Mouse (Mus musculus) neural tube, embryonic 11.5 days (tissue): ENCODE measurements around the gene Ncapd2. TPM values are rescaled to one million over a fixed set of nuclear protein-coding genes. Genes with fewer than 3 reads are reported as not detected.

Experiments
- ATAC-seq: fragments of 200-750 bp; cut with Nextera tagmentation; 2 replicates; pipeline ENCODE4 v1.8.0; 2017; ENCODE audit warnings: moderate number of reproducible peaks, mild to moderate bottlenecking, moderate TSS enrichment, moderate library complexity; ENCODE audit not compliant: insufficient read depth, low FRiP score, low TSS enrichment
- DNase-seq: peaks from one replicate; pipeline ENCODE4 v3.0.0-alpha.2; 2015; ENCODE audit warnings: low spot score
- H3K27ac ChIP-seq: fragments of 300-500 bp; sonication (generic); 2 replicates; pipeline ENCODE4 v1.5.1; 2014; ENCODE audit warnings: low read depth, mild to moderate bottlenecking, low read length
- H3K27me3 ChIP-seq: fragments of 300-500 bp; sonication (generic); 2 replicates; pipeline ENCODE4 v1.6.1; 2014; ENCODE audit warnings: mild to moderate bottlenecking, low read length, mixed read lengths; ENCODE audit not compliant: control insufficient read depth, insufficient read depth
- H3K36me3 ChIP-seq: fragments of 300-500 bp; sonication (generic); 2 replicates; pipeline ENCODE4 v1.6.1; 2014; ENCODE audit warnings: mild to moderate bottlenecking, low read length, moderate library complexity, mixed read lengths; ENCODE audit not compliant: control insufficient read depth, insufficient read depth
- H3K4me1 ChIP-seq: fragments of 300-500 bp; sonication (generic); 2 replicates; pipeline ENCODE4 v1.6.1; 2014; ENCODE audit warnings: low read length, mixed read lengths; ENCODE audit not compliant: control insufficient read depth, insufficient read depth
- H3K4me2 ChIP-seq: fragments of 300-500 bp; sonication (generic); 2 replicates; pipeline ENCODE4 v1.6.1; 2014; ENCODE audit warnings: low read depth, mild to moderate bottlenecking, moderate library complexity
- H3K4me3 ChIP-seq: fragments of 300-500 bp; sonication (generic); 2 replicates; pipeline ENCODE4 v1.5.1; 2014; ENCODE audit warnings: low read depth, low read length
- H3K9ac ChIP-seq: fragments of 300-500 bp; sonication (generic); 2 replicates; pipeline ENCODE4 v1.6.1; 2014; ENCODE audit warnings: mild to moderate bottlenecking, low read length
- H3K9me3 ChIP-seq: fragments of 300-500 bp; sonication (generic); 2 replicates; pipeline ENCODE4 v1.6.1; 2016; ENCODE audit warnings: low read length; ENCODE audit not compliant: control insufficient read depth
- WGBS: fragments of 180-500 bp; shearing (Covaris S2); extraction: QIAGEN DNeasy Blood & Tissue Kit; methylation state at CpG from one replicate; pipeline ENCODE4 v1.1.7; 2014; 5-methylcytosine and 5-hydroxymethylcytosine counted together
- polyA plus RNA-seq: library from polyadenylated mRNA; unstranded; fragments of >200 nt; fragmentation: Nextera tagmentation; extraction: Ambion mirVana; gene quantifications from 2 replicates; pipeline ENCODE4 v1.2.1, GENCODE M21; 2014

Gene Ncapd2
- polyA plus RNA-seq, 1 experiment from 2014 or later = 137 TPM

DNA sequence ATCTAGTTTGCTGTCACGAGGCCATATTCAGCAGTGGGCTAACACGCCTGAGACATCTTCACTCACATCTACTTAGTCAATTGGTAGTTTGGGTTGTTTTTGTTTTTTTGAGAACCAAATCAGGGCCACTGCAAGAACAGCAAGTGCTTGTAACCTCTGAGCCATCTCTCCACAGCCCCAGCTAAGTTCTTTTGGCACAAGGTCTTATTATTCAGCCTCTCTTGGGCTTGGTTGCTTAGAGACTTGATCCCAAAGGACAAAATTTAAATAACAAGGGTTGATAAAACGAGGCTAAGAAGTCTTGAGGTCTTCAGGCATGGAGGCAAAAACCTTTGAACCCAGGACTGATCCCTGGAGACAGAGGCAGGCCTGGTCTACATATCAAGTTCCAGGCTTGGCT is 4.8 kb upstream of the Ncapd2 start:
- ATAC-seq (no peak), DNase-seq (no peak)
- 59% methylated on average over 3 of the region's 3 CpGs for WGBS
- no peak overlapping the region for H3K4me2 ChIP-seq
- peaks cover 2% of the 10 kb centered on the region; the same call in 1 of the 2 replicates for H3K4me1 ChIP-seq
- H3K36me3 ChIP-seq = 0 out of 2 replicates have a peak, but pooled peaks cover 2% of the 10 kb centered on the region
- H3K27ac ChIP-seq = no peak overlapping the region
- H3K9me3 ChIP-seq = no peaks in the 10 kb centered on the region
- no peaks in the 10 kb centered on the region for H3K27me3 ChIP-seq
- H3K9ac ChIP-seq = no peak overlapping the region
- H3K4me3 ChIP-seq = no peak overlapping the region

GRCm38 (mm10) chr6:125195541-125196075 is 4.1 kb upstream of the Ncapd2 start:
- Histone ChIP-seq H3K4me2 (no peak overlapping the region), H3K4me3 (no peak overlapping the region), H3K4me1 (peaks cover 2% of the 10 kb centered on the region; the same call in 1 of the 2 replicates), H3K27me3 (no peaks in the 10 kb centered on the region), H3K36me3 (0 out of 2 replicates have a peak, but pooled peaks cover 2% of the 10 kb centered on the region), H3K9ac (no peak overlapping the region), H3K27ac (no peak overlapping the region), H3K9me3 (no peaks in the 10 kb centered on the region)
- ATAC-seq (no peak), DNase-seq (no peak)
- 13% methylated on average over 1 of the region's 1 CpGs for WGBS

DNA sequence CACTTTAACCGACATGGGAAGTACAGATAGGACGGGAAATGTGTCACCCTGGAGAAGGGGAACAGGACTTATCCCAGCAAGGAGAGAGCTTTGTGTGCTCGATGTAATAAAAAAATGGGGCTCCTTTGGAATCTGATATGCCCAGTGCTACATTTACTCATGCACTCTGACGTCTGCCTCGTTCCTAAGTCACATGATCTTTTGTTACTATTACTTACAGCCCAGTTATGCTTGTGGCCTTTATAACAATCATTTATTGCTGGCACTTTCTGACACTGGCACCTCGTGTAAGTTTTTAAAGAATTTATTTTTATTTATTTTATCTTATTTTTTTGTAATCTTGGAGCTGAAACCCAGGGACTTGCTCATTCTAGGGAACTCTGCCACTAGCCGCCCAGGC is 1.9 kb upstream of the Ncapd2 start:
- Histone ChIP-seq H3K9ac (no peak overlapping the region), H3K9me3 (no peaks in the 10 kb centered on the region), H3K27me3 (no peaks in the 10 kb centered on the region), H3K4me2 (no peak overlapping the region; the same call in 1 of the 2 replicates), H3K4me1 (peaks cover 2% of the 10 kb centered on the region; the same call in 1 of the 2 replicates), H3K4me3 (no peak overlapping the region; the same call in 1 of the 2 replicates), H3K36me3 (peaks cover 4% of the 10 kb centered on the region; the same call in 1 of the 2 replicates), H3K27ac (no peak overlapping the region)
- DNase-seq (no peak), ATAC-seq (no peak)
- 84% methylated on average over 7 of the region's 7 CpGs for WGBS

DNA sequence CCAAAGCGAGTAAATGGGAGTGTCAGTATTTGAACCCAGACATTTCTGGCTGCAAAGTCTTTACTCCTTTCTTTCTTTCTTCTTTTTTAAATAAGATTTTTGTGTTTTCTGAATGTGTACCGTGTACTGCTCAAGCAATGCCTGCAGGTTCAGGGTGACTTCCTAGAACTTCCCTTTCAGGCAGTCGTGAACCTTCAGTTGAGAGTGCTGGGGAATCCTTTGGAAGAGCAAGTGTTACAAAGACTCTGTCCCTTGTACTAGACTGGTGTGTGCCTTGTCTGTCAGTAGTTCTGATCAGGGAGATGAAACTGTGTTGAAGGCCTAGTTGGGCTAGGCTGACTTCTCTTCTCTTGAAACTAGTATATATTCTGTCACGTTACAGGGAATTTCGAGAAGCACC is 1.3 kb upstream of the Ncapd2 start:
- H3K4me2 ChIP-seq = peak overlapping the region; percentile 85
- peaks cover 4% of the 10 kb centered on the region; the same call in 1 of the 2 replicates for H3K36me3 ChIP-seq
- 51% methylated on average over 5 of the region's 5 CpGs for WGBS
- peak overlapping the region; percentile 76 for H3K9ac ChIP-seq
- peaks cover 2% of the 10 kb centered on the region; the same call in 1 of the 2 replicates for H3K4me1 ChIP-seq
- peak overlapping the region; percentile 60 for H3K4me3 ChIP-seq
- no peak for DNase-seq
- H3K9me3 ChIP-seq = no peaks in the 10 kb centered on the region
- no peak for ATAC-seq
- no peak overlapping the region for H3K27ac ChIP-seq
- no peaks in the 10 kb centered on the region for H3K27me3 ChIP-seq

- ATAC-seq (peak; percentile 94), DNase-seq (peak; percentile 94)
- Histone ChIP-seq H3K4me3 (peak overlapping the region; percentile 60), H3K9me3 (no peaks in the 10 kb centered on the region), H3K4me2 (peak overlapping the region; percentile 85), H3K4me1 (peaks cover 2% of the 10 kb centered on the region; the same call in 1 of the 2 replicates), H3K9ac (peak overlapping the region; percentile 76), H3K27ac (peak overlapping the region; percentile 94), H3K36me3 (peaks cover 4% of the 10 kb centered on the region; the same call in 1 of the 2 replicates), H3K27me3 (no peaks in the 10 kb centered on the region)
- under 1% methylated on average over 34 of the region's 34 CpGs for WGBS
These were observed 664 bp upstream of the Ncapd2 start for GRCm38 (mm10) chr6:125192016-125192714.

- Histone ChIP-seq H3K27ac (peak overlapping the region; percentile 94), H3K36me3 (peaks cover 12% of the 10 kb centered on the region; the same call in 1 of the 2 replicates), H3K9ac (peak overlapping the region; percentile 76), H3K4me2 (peak overlapping the region; percentile 85), H3K4me3 (peak overlapping the region; percentile 60), H3K27me3 (no peaks in the 10 kb centered on the region), H3K9me3 (no peaks in the 10 kb centered on the region), H3K4me1 (peaks cover 2% of the 10 kb centered on the region; the same call in 1 of the 2 replicates)
- no peak for DNase-seq
- ATAC-seq = no peak
These were observed 685 bp downstream of the Ncapd2 start for GRCm38 (mm10) chr6:125190816-125191215.

DNA sequence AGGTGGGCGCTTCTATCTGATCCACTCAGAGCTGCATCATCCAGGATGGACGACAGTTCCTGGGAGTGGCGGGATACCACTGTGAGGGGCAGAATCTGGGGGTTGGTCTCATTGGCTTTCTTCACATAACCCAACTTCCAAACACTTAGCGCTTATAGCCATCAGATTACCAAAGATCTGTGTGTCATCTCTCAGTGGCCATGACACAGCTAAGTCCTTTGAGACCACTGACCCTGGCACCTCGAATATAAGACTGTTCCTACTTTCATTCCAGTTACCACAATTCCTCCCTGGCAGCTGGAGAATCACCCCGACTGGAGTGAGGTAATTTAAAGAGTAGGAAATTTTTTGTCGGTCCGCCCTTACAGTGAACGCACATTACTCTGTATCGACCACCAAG is 5.3 kb downstream of the Ncapd2 start:
- no peak overlapping the region for H3K9ac ChIP-seq
- no peak for DNase-seq
- no peaks in the 10 kb centered on the region; the same call in 1 of the 2 replicates for H3K4me1 ChIP-seq
- H3K36me3 ChIP-seq = peaks cover 33% of the 10 kb centered on the region
- no peaks in the 10 kb centered on the region for H3K27me3 ChIP-seq
- ATAC-seq = no peak
- 95% methylated on average over 10 of the region's 10 CpGs for whole genome bisulfite sequencing
- no peaks in the 10 kb centered on the region for H3K9me3 ChIP-seq
- H3K4me2 ChIP-seq = no peak overlapping the region
- H3K4me3 ChIP-seq = no peak overlapping the region
- H3K27ac ChIP-seq = no peak overlapping the region

- Histone ChIP-seq H3K9ac (no peak overlapping the region), H3K27me3 (no peaks in the 10 kb centered on the region), H3K27ac (no peak overlapping the region), H3K4me2 (no peak overlapping the region), H3K4me3 (no peak overlapping the region), H3K4me1 (no peaks in the 10 kb centered on the region), H3K36me3 (peaks cover 48% of the 10 kb centered on the region), H3K9me3 (no peaks in the 10 kb centered on the region)
- 89% methylated on average over 5 of the region's 5 CpGs for WGBS
- no peak for DNase-seq
- ATAC-seq = no peak
These were observed 9.4 kb downstream of the Ncapd2 start for GRCm38 (mm10) chr6:125182133-125182532.

GRCm38 (mm10) chr6:125179601-125180000 is 11.9 kb downstream of the Ncapd2 start:
- 91% methylated on average over 7 of the region's 7 CpGs for WGBS
- Histone ChIP-seq H3K27ac (no peak overlapping the region), H3K4me3 (no peak overlapping the region), H3K9me3 (no peaks in the 10 kb centered on the region), H3K27me3 (no peaks in the 10 kb centered on the region), H3K4me2 (no peak overlapping the region), H3K36me3 (peaks cover 51% of the 10 kb centered on the region), H3K9ac (no peak overlapping the region), H3K4me1 (no peaks in the 10 kb centered on the region)
- no peak for DNase-seq
- no peak for ATAC-seq
